ENCODE assay signal across 23 mouse cellular contexts in the genomic region with DNA sequence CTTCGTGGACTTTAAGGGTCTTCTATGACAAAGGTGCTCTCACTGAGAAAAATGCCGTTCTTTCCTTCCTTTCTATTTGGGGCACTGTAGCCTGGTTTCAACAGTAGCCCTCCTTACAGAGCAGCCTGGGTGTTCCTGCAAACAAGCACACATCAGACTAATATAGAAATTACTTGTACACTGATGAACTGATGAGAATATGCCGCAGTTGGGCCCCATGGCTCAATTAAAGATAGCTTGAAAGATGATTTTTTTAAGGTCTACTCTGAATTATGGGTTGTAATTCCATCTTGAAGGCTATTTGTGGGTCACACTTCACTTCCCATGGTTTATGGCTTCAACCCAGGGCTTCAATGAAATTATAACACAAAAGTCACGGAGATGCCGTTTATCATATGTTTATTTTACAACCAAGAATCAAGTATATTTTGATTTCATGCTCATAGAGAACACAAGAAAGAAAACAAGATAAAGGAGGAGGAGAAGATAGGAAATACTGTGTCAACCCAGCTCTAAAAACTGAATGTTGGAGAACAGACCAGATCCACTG.
DNase-seq lines count a peak whose midpoint lies in the region; ATAC-seq and TF ChIP-seq lines count a peak whose summit lies in the region.
"Had no signal": no experiment of that assay in that cellular context is flagged by ENCODE, and none has a peak within 500 bp of the region (broad histone marks: within the 10 kb centered on the region; RNA-seq: fewer than 3 reads in every experiment).

No protein-coding gene starts in this region.

- H3K27me3 ChIP-seq in lung, embryonic 14.5 days (ENCODE audit: insufficient read depth, low read length) = no peaks in the 10 kb centered on the region
- no peaks in the 10 kb centered on the region for H3K27me3 ChIP-seq in midbrain, embryonic 16.5 days (ENCODE audit: control insufficient read depth, insufficient read depth, low read depth, low read length)
- no peaks in the 10 kb centered on the region for H3K27me3 ChIP-seq in midbrain, embryonic 10.5 days (ENCODE audit: low read depth, poor library complexity, severe bottlenecking)
- H3K27me3 ChIP-seq: embryonic facial prominence, embryonic 13.5 days; forebrain, embryonic 15.5 days; heart, embryonic 15.5 days; liver, embryonic 15.5 days; midbrain, embryonic 12.5 days; neural tube, embryonic 13.5 days; Patski had no signal

- H3K4me2 ChIP-seq in lung, embryonic 14.5 days = no peak overlapping the region
- H3K4me2 ChIP-seq in midbrain, embryonic 16.5 days (ENCODE audit: low read length) = no peak overlapping the region
- H3K4me2 ChIP-seq: embryonic facial prominence, embryonic 13.5 days; forebrain, embryonic 15.5 days; heart, embryonic 15.5 days; liver, embryonic 15.5 days; midbrain, embryonic 12.5 days; neural tube, embryonic 13.5 days had no signal

- H3K36me3 ChIP-seq in lung, embryonic 14.5 days (ENCODE audit: insufficient read depth) = no peaks in the 10 kb centered on the region
- no peaks in the 10 kb centered on the region for H3K36me3 ChIP-seq in midbrain, embryonic 16.5 days (ENCODE audit: control insufficient read depth, insufficient read depth, low read length)
- H3K36me3 ChIP-seq in midbrain, embryonic 10.5 days = no peaks in the 10 kb centered on the region
- H3K36me3 ChIP-seq: embryonic facial prominence, embryonic 13.5 days; forebrain, embryonic 10.5 days; forebrain, embryonic 15.5 days; heart, embryonic 10.5 days; heart, embryonic 15.5 days; liver, embryonic 15.5 days; midbrain, embryonic 12.5 days; neural tube, embryonic 13.5 days had no signal

- H3K4me3 ChIP-seq in lung, embryonic 14.5 days (ENCODE audit: low read depth, low read length) = no peak overlapping the region
- H3K4me3 ChIP-seq in midbrain, embryonic 16.5 days (ENCODE audit: low read depth, low read length) = no peak overlapping the region
- H3K4me3 ChIP-seq in midbrain, embryonic 10.5 days = no peak overlapping the region
- H3K4me3 ChIP-seq: embryonic facial prominence, embryonic 13.5 days; forebrain, embryonic 10.5 days; forebrain, embryonic 15.5 days; heart, embryonic 10.5 days; heart, embryonic 15.5 days; liver, embryonic 15.5 days; midbrain, embryonic 12.5 days; neural tube, embryonic 13.5 days had no signal

- TF ChIP-seq CTCF in lung, embryonic 14.5 days (IDR thresholded peaks at IDR 0.05; ENCODE audit: low read depth) = no peak

- peak; percentile 14 for DNase-seq in kidney, adult 9 months
- DNase-seq in kidney, postnatal 25 days = no peak
- peak; percentile 72 for DNase-seq in lung, embryonic 14.5 days
- DNase-seq in lung, postnatal 14 days = no peak
- DNase-seq in midbrain, embryonic 10.5 days (ENCODE audit: low spot score) = no peak
- no peak for DNase-seq in adrenal gland, postnatal 25 days
- DNase-seq: adrenal gland, postnatal 10 days; cerebellum, adult 11-12 months; cerebellum, postnatal 10 days; gastrocnemius, postnatal 25 days; liver; thymus, adult 2 months; thymus, postnatal 36 days had no signal

- H3K4me1 ChIP-seq in lung, embryonic 14.5 days (ENCODE audit: insufficient read depth) = no peaks in the 10 kb centered on the region
- peaks cover 7% of the 10 kb centered on the region for H3K4me1 ChIP-seq in midbrain, embryonic 16.5 days (ENCODE audit: control insufficient read depth, insufficient read depth, low read length)
- H3K4me1 ChIP-seq in midbrain, embryonic 10.5 days = no peaks in the 10 kb centered on the region
- H3K4me1 ChIP-seq: liver, embryonic 15.5 days; midbrain, embryonic 12.5 days had no signal

- peak; percentile 65; the same call in 1 of the 2 replicates for ATAC-seq in lung, embryonic 14.5 days (ENCODE audit: insufficient read depth)
- no peak for ATAC-seq in midbrain, embryonic 16.5 days
- ATAC-seq: Patski had no signal

- WGBS in lung, embryonic 14.5 days = 45% methylated on average over 5 of the region's 5 CpGs
- 87% methylated on average over 5 of the region's 5 CpGs for WGBS in midbrain, embryonic 16.5 days
- WGBS in midbrain, embryonic 10.5 days = 91% methylated on average over 5 of the region's 5 CpGs

- H3K9ac ChIP-seq in lung, embryonic 14.5 days = no peak overlapping the region
- H3K9ac ChIP-seq in midbrain, embryonic 16.5 days (ENCODE audit: low read depth, low read length) = no peak overlapping the region
- H3K9ac ChIP-seq: embryonic facial prominence, embryonic 13.5 days; forebrain, embryonic 15.5 days; heart, embryonic 15.5 days; liver, embryonic 15.5 days; midbrain, embryonic 12.5 days; neural tube, embryonic 13.5 days had no signal

- H3K27ac ChIP-seq in lung, embryonic 14.5 days (ENCODE audit: low read depth) = no peak overlapping the region
- 0 out of 2 replicates have a peak overlapping the region, but pooled peaks have one; percentile 26 for H3K27ac ChIP-seq in midbrain, embryonic 16.5 days (ENCODE audit: low read length)
- no peak overlapping the region for H3K27ac ChIP-seq in midbrain, embryonic 10.5 days (replicated peaks)
- H3K27ac ChIP-seq: embryonic facial prominence, embryonic 13.5 days; forebrain, embryonic 10.5 days; forebrain, embryonic 15.5 days; heart, embryonic 10.5 days; heart, embryonic 15.5 days; liver, embryonic 15.5 days; midbrain, embryonic 12.5 days; neural tube, embryonic 13.5 days had no signal

- no peaks in the 10 kb centered on the region for H3K9me3 ChIP-seq in lung, embryonic 14.5 days (ENCODE audit: low read depth, low read length)
- H3K9me3 ChIP-seq in midbrain, embryonic 16.5 days (replicated peaks; ENCODE audit: control insufficient read depth, low read length, poor library complexity, severe bottlenecking) = no peaks in the 10 kb centered on the region
- no peaks in the 10 kb centered on the region for H3K9me3 ChIP-seq in midbrain, embryonic 10.5 days (replicated peaks)
- H3K9me3 ChIP-seq: embryonic facial prominence, embryonic 13.5 days; forebrain, embryonic 10.5 days; forebrain, embryonic 15.5 days; heart, embryonic 10.5 days; heart, embryonic 15.5 days; liver, embryonic 15.5 days; midbrain, embryonic 12.5 days; neural tube, embryonic 13.5 days had no signal

Comparison
In these comparisons a context has a peak if more than half of its experiments do, and no peak if none do; other contexts are left out.
1. DNase-seq: peak in kidney, adult 9 months (single experiment) and lung, embryonic 14.5 days (single experiment); none in kidney, postnatal 25 days (0 of 2), lung, postnatal 14 days (single experiment), midbrain, embryonic 10.5 days (single experiment) and adrenal gland, postnatal 25 days (single experiment).